In genomic region chr5:99387185-99387981, GRCm38 (mm10) we compare ENCODE assay signal across 9 mouse cellular contexts.
A peak's percentile ranks its signal among the peaks of the same experiment; 100 is the strongest.
DNase-seq lines count a peak whose midpoint lies in the region; ATAC-seq and TF ChIP-seq lines count a peak whose summit lies in the region.
"Had no signal": no experiment of that assay in that cellular context is flagged by ENCODE, and none has a peak within 500 bp of the region (broad histone marks: within the 10 kb centered on the region; RNA-seq: fewer than 3 reads in every experiment).

No protein-coding gene starts in this region.

- intact Hi-C loops in heart, adult 2 months (cut with DNase I): no loop called here

- TF ChIP-seq POLR2A in heart, adult 2 months (IDR thresholded peaks at IDR 0.05; ENCODE audit: insufficient read depth, low read depth, low read length): 0 out of 2 replicates have a peak, but pooled peaks have one; percentile 22

- no peaks in the 10 kb centered on the region for H3K27me3 ChIP-seq in heart, adult 2 months (ENCODE audit: control insufficient read depth, insufficient read depth, low read length)
- 0 out of 2 replicates have a peak, but pooled peaks cover 4% of the 10 kb centered on the region for H3K27me3 ChIP-seq in kidney, embryonic 14.5 days (ENCODE audit: control insufficient read depth, insufficient read depth, low read length)
- H3K27me3 ChIP-seq in liver, embryonic 12.5 days (replicated peaks): no peaks in the 10 kb centered on the region
- H3K27me3 ChIP-seq: embryonic facial prominence, embryonic 12.5 days had no signal

- H3K9me3 ChIP-seq in kidney, embryonic 14.5 days (ENCODE audit: control insufficient read depth, low read length): no peaks in the 10 kb centered on the region
- H3K9me3 ChIP-seq in liver, embryonic 12.5 days (replicated peaks): no peaks in the 10 kb centered on the region
- H3K9me3 ChIP-seq: embryonic facial prominence, embryonic 12.5 days had no signal

- H3K9ac ChIP-seq in heart, adult 2 months (ENCODE audit: low read depth, low read length): no peak overlapping the region
- H3K9ac ChIP-seq in kidney, embryonic 14.5 days (ENCODE audit: low read depth, low read length): no peak overlapping the region
- H3K9ac ChIP-seq in liver, embryonic 12.5 days: no peak overlapping the region
- H3K9ac ChIP-seq: embryonic facial prominence, embryonic 12.5 days had no signal

- TF ChIP-seq EP300 in heart, adult 2 months (IDR thresholded peaks at IDR 0.05; ENCODE audit: insufficient read depth, low read depth, low read length): no peak

- ATAC-seq in CD4-positive, CD25-positive, alpha-beta regulatory T cell, adult 4 months: peak; percentile 47
- ATAC-seq in kidney, embryonic 14.5 days (ENCODE audit: low FRiP score, low TSS enrichment): 0 out of 2 replicates have a peak, but pooled peaks have one; percentile 37
- ATAC-seq in liver, embryonic 12.5 days: peak; percentile 79

- H3K27ac ChIP-seq in heart, adult 2 months: peak overlapping the region; percentile 2; the same call in 1 of the 2 replicates
- H3K27ac ChIP-seq in kidney, embryonic 14.5 days (ENCODE audit: low read depth, low read length): no peak overlapping the region
- peak overlapping the region; percentile 3 for H3K27ac ChIP-seq in liver, embryonic 12.5 days
- H3K27ac ChIP-seq: embryonic facial prominence, embryonic 12.5 days had no signal

- no peaks in the 10 kb centered on the region for H3K36me3 ChIP-seq in heart, adult 2 months (ENCODE audit: control insufficient read depth, insufficient read depth, low read length)
- H3K36me3 ChIP-seq in kidney, embryonic 14.5 days (ENCODE audit: control insufficient read depth, insufficient read depth, low read length): no peaks in the 10 kb centered on the region
- H3K36me3 ChIP-seq in liver, embryonic 12.5 days: no peaks in the 10 kb centered on the region
- H3K36me3 ChIP-seq: embryonic facial prominence, embryonic 12.5 days had no signal

- no peak overlapping the region for H3K4me2 ChIP-seq in kidney, embryonic 14.5 days (replicated peaks; ENCODE audit: low read depth, low read length)
- H3K4me2 ChIP-seq in liver, embryonic 12.5 days: no peak overlapping the region
- H3K4me2 ChIP-seq: embryonic facial prominence, embryonic 12.5 days had no signal

- H3K4me1 ChIP-seq in heart, adult 2 months (ENCODE audit: control insufficient read depth, insufficient read depth, low read length): peaks cover 7% of the 10 kb centered on the region; the same call in 1 of the 2 replicates
- H3K4me1 ChIP-seq in kidney, embryonic 14.5 days (ENCODE audit: control insufficient read depth, insufficient read depth, low read length): peaks cover 26% of the 10 kb centered on the region
- peaks cover 17% of the 10 kb centered on the region; the same call in 1 of the 2 replicates for H3K4me1 ChIP-seq in liver, embryonic 12.5 days

- peak; percentile 42 to 43 for DNase-seq in heart, adult 2 months
- DNase-seq in natural killer cell, adult 2 months (ENCODE audit: low spot score in 2 of 2): no peak
- no peak for DNase-seq in Muller cell, postnatal 12 days (ENCODE audit: inconsistent ontology term)
- no peak for DNase-seq in thymus, postnatal 4 days
- no peak for DNase-seq in gastrocnemius, postnatal 10 days

- no peaks in the 10 kb centered on the region for H3K79me2 ChIP-seq in heart, adult 2 months (replicated peaks; ENCODE audit: control insufficient read depth, insufficient read depth, low read length)

- no peak overlapping the region for H3K4me3 ChIP-seq in heart, adult 2 months
- no peak overlapping the region for H3K4me3 ChIP-seq in kidney, embryonic 14.5 days (ENCODE audit: low read length)
- H3K4me3 ChIP-seq in liver, embryonic 12.5 days: no peak overlapping the region
- H3K4me3 ChIP-seq: embryonic facial prominence, embryonic 12.5 days had no signal

- no peak for TF ChIP-seq CTCF in heart, adult 2 months (IDR thresholded peaks at IDR 0.05)

- WGBS in heart, adult 2 months: 48% methylated on average over 17 of the region's 17 CpGs
- WGBS in kidney, embryonic 14.5 days: 36% methylated on average over 17 of the region's 17 CpGs
- 67% methylated on average over 17 of the region's 17 CpGs for WGBS in liver, embryonic 12.5 days (ENCODE audit: insufficient replicate concordance)

Comparison
In these comparisons a context has a peak if more than half of its experiments do, and no peak if none do; other contexts are left out.
1. DNase-seq: peak in heart, adult 2 months (2 of 2); none in natural killer cell, adult 2 months (0 of 2), Muller cell, postnatal 12 days (single experiment), thymus, postnatal 4 days (single experiment) and gastrocnemius, postnatal 10 days (single experiment).
2. Peak in every context shown above with its lines, with median percentiles within 50 percentile points of each other: ATAC-seq.